Mouse (Mus musculus): ENCODE results near the gene Prune1.

- no peak for TF ChIP-seq CTCF (IDR thresholded peaks at IDR 0.05; ENCODE audit: insufficient read depth, low read length)
- no peak for TF ChIP-seq POLR2A (IDR thresholded peaks at IDR 0.05; ENCODE audit: borderline replicate concordance, extremely low read depth, low read depth, low read length)
Observed at GRCm38 (mm10) chr3:95310496-95310895, 28.6 kb upstream of the Prune1 start.

Measured in lung, adult 2 months (tissue).